Mouse (Mus musculus) kidney, adult 2 months (tissue): ENCODE results near the gene Pex13. TPM values are rescaled to one million over a fixed set of nuclear protein-coding genes. Genes with fewer than 3 reads are reported as not detected.

Experiments
- DNase-seq: peaks from one replicate; pipeline ENCODE4 v3.0.0; 2021
- H3K27ac ChIP-seq: fragments of 200-500 bp; 2 replicates; pipeline ENCODE4 v1.5.1; 2012; ENCODE audit warnings: low read depth, low read length, control low read depth, inconsistent platforms; ENCODE audit not compliant: insufficient read depth
- H3K27me3 ChIP-seq: fragments of 200-500 bp; replicated peaks from 2 replicates; pipeline ENCODE4 v1.6.1; 2012; ENCODE audit warnings: mild to moderate bottlenecking, moderate library complexity, low read length, inconsistent platforms; ENCODE audit not compliant: control insufficient read depth, insufficient read depth
- H3K36me3 ChIP-seq: fragments of 200-500 bp; 2 replicates; pipeline ENCODE4 v1.6.1; 2012; ENCODE audit warnings: mild to moderate bottlenecking, moderate library complexity, low read length, inconsistent platforms; ENCODE audit not compliant: control insufficient read depth, insufficient read depth
- H3K4me1 ChIP-seq: fragments of 200-500 bp; 2 replicates; pipeline ENCODE4 v1.6.1; 2011; ENCODE audit warnings: low read length; ENCODE audit not compliant: control insufficient read depth, insufficient read depth
- H3K4me3 ChIP-seq: fragments of 200-500 bp; 2 replicates; pipeline ENCODE4 v1.5.1; 2011; ENCODE audit warnings: mild to moderate bottlenecking, low read depth, low read length, control low read depth; ENCODE audit not compliant: insufficient read depth
- CTCF ChIP-seq: fragments of 200-500 bp; conservative IDR thresholded peaks from 2 replicates; pipeline ENCODE4 v1.5.1; 2011; ENCODE audit warnings: low read depth, mild to moderate bottlenecking, control low read depth, low read length, moderate library complexity, mixed read lengths; ENCODE audit not compliant: insufficient read depth, insufficient read length
- POLR2A ChIP-seq: fragments of 200-500 bp; IDR thresholded peaks from one replicate; pipeline ENCODE4 v1.6.1; 2011; ENCODE audit warnings: low read depth, low read length, control low read depth
- WGBS: fragments of 180-500 bp; shearing (Covaris S2); methylation state at CpG from one replicate; pipeline ENCODE4 v1.1.7; 2018; 5-methylcytosine and 5-hydroxymethylcytosine counted together
- polyA plus RNA-seq: library from polyadenylated mRNA; depleted of rRNA; stranded (reverse); fragments of >200 nt; gene quantifications from 2 replicates; pipeline ENCODE4 v1.2.3, GENCODE M21; 2012; rRNA removed

Pex13 gene
- 10.1 and 11.5 TPM in 2 replicates for polyA plus RNA-seq

- WGBS, result under 1% methylated on average over 49 of the region's 49 CpGs
- H3K27ac ChIP-seq, result peak within 1 kb of the TSS; percentile 87
- H3K36me3 ChIP-seq, result no peaks in the 10 kb centered on the region
- peaks cover 11% of the 10 kb centered on the region for H3K4me1 ChIP-seq
- H3K27me3 ChIP-seq, result no peaks in the 10 kb centered on the region
- DNase-seq, result peak; percentile 95
- peak within 1 kb of the TSS; percentile 94 for H3K4me3 ChIP-seq
- TF ChIP-seq CTCF, result no peak
- peak; percentile 38 for TF ChIP-seq POLR2A
These were observed at the start of gene Pex13 for GRCm38 (mm10) chr11:23665798-23666501. Gene Pex13, minus strand, starts transcription at chr11:23665959.

GRCm38 (mm10) chr11:23712299-23712698 is 46.5 kb upstream of the Pex13 start:
- TF ChIP-seq CTCF (no peak), POLR2A (no peak)
- no peaks in the 10 kb centered on the region for H3K4me1 ChIP-seq
- H3K4me3 ChIP-seq, result no peak overlapping the region
- no peak overlapping the region for H3K27ac ChIP-seq
- WGBS, result 91% methylated on average over 3 of the region's 3 CpGs
- H3K36me3 ChIP-seq, result peaks cover 10% of the 10 kb centered on the region
- H3K27me3 ChIP-seq, result no peaks in the 10 kb centered on the region
- DNase-seq, result no peak

- DNase-seq, result no peak
- no peak overlapping the region for H3K4me3 ChIP-seq
- H3K27ac ChIP-seq, result no peak overlapping the region
- no peak for TF ChIP-seq CTCF
- no peak for TF ChIP-seq POLR2A
- WGBS, result 82% methylated on average over 7 of the region's 7 CpGs
- H3K36me3 ChIP-seq, result no peaks in the 10 kb centered on the region; the same call in 1 of the 2 replicates
- no peaks in the 10 kb centered on the region for H3K27me3 ChIP-seq
- H3K4me1 ChIP-seq, result no peaks in the 10 kb centered on the region
These were observed 39.0 kb upstream of the Pex13 start for GRCm38 (mm10) chr11:23704604-23705294.

GRCm38 (mm10) chr11:23701831-23702230 is 36.1 kb upstream of the Pex13 start:
- 94% methylated on average over 3 of the region's 3 CpGs for WGBS
- TF ChIP-seq CTCF, result no peak
- no peak for TF ChIP-seq POLR2A
- no peaks in the 10 kb centered on the region for H3K4me1 ChIP-seq
- H3K27ac ChIP-seq, result no peak overlapping the region
- H3K27me3 ChIP-seq, result no peaks in the 10 kb centered on the region
- H3K4me3 ChIP-seq, result no peak overlapping the region
- DNase-seq, result no peak
- no peaks in the 10 kb centered on the region for H3K36me3 ChIP-seq

DNA sequence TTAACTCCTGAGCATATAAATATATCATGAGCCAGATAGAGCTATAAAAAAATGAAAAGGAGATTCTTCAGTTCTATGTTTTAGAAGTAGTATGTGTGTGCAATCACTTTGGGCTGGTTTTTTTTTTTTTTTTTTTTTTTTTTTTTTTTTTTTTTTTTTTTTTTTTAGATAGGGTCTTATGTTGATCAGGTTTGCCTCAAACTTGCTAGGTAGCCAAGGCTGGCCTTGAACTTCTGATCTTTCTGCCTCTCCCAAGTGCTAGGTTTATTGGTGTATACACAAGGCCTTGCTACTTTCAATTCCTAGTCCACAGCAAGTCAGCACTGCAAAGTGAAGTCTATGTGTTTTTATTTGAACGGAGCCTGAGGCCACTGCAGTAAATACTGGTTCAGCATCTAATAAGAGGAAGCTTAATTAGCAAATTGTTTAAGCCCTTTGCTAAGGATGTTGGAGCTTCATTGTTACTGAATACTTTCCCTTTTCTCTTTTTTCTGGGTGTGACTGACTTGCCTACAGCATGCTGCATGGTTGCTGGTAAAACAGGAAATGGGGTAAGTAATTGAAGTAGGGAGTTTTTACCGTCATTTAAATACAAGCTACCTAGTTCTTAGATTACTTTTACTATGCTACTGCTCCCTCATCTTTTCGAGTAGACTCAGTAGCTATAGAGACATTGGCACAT is 33.8 kb upstream of the Pex13 start:
- no peak for DNase-seq
- H3K27me3 ChIP-seq, result no peaks in the 10 kb centered on the region
- TF ChIP-seq CTCF (no peak), POLR2A (no peak)
- H3K4me1 ChIP-seq, result no peaks in the 10 kb centered on the region
- H3K27ac ChIP-seq, result no peak overlapping the region
- 49% methylated on average over 3 of the region's 3 CpGs for WGBS
- H3K4me3 ChIP-seq, result no peak overlapping the region
- H3K36me3 ChIP-seq, result no peaks in the 10 kb centered on the region

DNA sequence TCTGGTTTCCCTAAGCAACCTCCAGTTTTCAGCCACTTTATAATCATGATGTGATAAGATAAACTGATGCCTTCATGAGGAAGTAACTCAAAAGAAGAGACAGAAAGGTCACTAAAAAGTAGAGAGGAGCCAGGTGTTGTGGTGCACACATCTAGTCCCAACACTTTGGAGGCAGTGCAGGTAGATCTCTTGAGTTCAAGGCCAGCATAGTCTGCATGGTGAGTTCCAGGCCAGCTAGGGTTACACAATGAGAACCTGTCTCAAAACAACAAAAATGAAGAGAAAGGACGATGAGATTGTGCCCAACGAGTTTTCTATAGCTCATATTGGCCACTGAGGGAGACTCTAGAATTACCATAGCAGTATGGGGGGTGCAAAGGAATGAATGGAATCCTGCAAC is 32.8 kb upstream of the Pex13 start:
- Histone ChIP-seq H3K4me3 (no peak overlapping the region), H3K27ac (no peak overlapping the region), H3K4me1 (no peaks in the 10 kb centered on the region), H3K36me3 (no peaks in the 10 kb centered on the region), H3K27me3 (no peaks in the 10 kb centered on the region)
- WGBS, result 82% methylated on average over 2 of the region's 2 CpGs
- no peak for DNase-seq
- TF ChIP-seq CTCF (no peak), POLR2A (no peak)

GRCm38 (mm10) chr11:23695847-23696246 is 30.1 kb upstream of the Pex13 start:
- no peak overlapping the region for H3K4me3 ChIP-seq
- H3K27ac ChIP-seq, result no peak overlapping the region
- H3K27me3 ChIP-seq, result no peaks in the 10 kb centered on the region
- H3K36me3 ChIP-seq, result no peaks in the 10 kb centered on the region
- DNase-seq, result no peak
- TF ChIP-seq POLR2A, result no peak
- TF ChIP-seq CTCF, result no peak
- H3K4me1 ChIP-seq, result no peaks in the 10 kb centered on the region
